Mouse (Mus musculus): Measurements from ENCODE around the gene Plekhm1.

DNA sequence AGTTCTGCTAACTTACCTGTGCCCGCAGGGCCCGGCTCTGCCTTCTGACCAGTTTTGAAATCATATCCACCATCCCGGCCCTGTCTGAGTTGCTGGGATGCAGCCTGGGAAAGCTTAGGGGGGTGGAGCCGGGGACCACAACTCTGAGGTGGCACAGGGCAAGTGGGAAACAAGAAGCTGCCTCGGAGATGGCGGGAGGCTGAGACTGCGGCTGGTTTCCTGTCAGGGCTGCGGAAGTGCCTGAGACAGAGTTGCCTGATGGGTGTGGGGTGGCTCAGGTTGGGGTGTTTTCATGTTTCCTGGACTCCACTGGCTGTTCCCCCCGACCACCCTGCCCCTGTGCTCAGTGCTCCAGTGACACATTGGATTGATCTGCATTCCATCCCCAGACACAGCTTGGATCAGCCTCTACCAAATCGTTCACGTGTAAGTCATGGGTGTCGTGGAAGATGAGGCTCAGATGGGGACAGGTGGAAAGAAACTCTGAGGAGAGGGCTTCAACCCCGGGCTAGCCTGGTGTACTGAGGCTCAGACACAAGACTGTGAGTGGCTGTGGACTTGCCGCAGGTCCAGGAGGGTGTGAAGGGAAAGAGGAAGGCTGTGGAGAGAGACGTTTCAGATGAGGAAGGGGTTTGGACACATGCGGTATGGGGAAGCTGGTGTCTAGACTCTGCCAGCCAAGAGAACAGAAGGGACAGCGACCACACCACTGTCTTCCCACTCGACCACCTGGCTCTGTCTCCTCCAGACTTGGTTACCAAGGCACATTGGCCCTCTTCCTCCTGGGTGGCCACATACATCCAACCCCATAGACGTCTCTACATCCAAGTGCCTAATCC is 67.8 kb downstream of the Plekhm1 start:
- TF ChIP-seq POLR2A (IDR thresholded peaks at IDR 0.05; ENCODE audit: low read depth, low read length) (no peak), CTCF (IDR thresholded peaks at IDR 0.05; ENCODE audit: borderline replicate concordance, insufficient read depth, low read length) (no peak)

Measured in embryonic fibroblast, embryonic 13.5 days (primary cell).